Mouse (Mus musculus) gastrocnemius, adult 8-10 months (tissue): Measurements from ENCODE around the gene Zfp740. TPM values are rescaled to one million over a fixed set of nuclear protein-coding genes. Genes with fewer than 3 reads are reported as not detected.
A peak's percentile ranks its signal among the peaks of the same experiment; 100 is the strongest.
"Not testable (repeated sequence)": the region's sequence is repeated elsewhere in the genome, so short reads cannot be mapped to it uniquely, and the experiment has no call there.

ENCODE experiments used
- DNase-seq, 2 experiments: peaks; one replicate each; pipeline ENCODE4 v3.0.0; 2022; ENCODE audit warnings: low spot score in 2 of 2
- total RNA-seq, 4 experiments: library from RNA; stranded (reverse); gene quantifications; 2 replicates each; pipeline ENCODE4 v1.2.4; 2022

The Zfp740 gene
- 10 to 100 TPM; 25.6 to 28.1 (median 26.8) TPM for total RNA-seq

- peak; percentile 91 to 96 for DNase-seq
These were observed at the start of gene Zfp740 for GRCm38 (mm10) chr15:102202971-102203834. TSS of gene Zfp740 (plus strand) at chr15:102203249.

GRCm38 (mm10) chr15:102155006-102155405 is 48.0 kb upstream of the Zfp740 start:
- not testable (repeated sequence) for DNase-seq

DNA sequence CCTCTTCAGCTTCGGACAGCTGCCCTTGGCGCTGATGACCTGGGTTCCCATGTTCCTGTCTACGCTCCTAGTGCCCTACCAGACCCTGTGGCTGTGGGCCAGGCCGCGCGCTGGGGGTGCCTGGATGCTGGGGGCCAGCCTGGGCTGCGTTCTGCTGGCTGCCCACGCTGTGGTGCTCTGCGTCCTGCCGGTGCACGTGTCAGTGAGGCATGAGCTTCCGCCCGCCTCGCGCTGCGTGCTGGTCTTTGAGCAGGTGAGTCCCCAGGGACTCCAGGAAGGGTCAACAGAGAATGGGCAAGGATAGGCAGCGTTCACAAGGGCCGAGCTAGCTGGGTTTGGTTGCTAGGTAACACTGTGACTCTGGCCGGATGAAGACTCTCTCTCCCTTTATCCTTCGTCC is 46.2 kb upstream of the Zfp740 start:
- no peak for DNase-seq

DNA sequence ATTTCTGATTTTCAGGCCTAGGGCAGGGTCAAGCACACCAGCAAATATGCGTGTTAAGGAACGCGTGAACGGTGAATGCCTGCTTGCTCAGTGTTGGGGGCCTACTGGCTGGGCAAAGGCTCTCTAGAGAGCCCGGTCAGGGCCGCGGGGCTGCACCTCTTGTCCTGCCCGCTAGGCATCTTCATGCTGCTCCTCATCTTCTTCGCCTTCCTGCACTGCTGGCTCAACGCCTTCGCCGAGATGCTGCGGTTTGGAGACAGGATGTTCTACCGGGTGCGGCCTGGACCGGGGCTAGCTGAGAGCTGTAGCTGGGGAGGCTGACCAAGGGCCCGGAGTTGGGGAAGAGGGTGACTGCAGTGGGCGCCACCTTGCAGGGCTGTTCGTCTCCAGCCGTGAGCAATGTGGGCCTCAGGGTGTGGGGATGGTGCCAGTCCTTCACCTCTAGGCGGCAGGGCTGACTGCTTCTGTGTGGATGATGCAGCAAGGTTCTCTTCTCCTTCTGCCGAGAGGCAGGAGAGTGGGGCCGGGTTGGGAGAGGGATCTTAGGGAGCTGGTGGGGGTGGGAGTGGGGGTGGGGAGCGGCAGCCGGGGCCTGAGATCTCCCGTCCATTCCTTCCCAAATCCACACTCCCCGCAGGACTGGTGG is 42.5 kb upstream of the Zfp740 start:
- DNase-seq: no peak

DNA sequence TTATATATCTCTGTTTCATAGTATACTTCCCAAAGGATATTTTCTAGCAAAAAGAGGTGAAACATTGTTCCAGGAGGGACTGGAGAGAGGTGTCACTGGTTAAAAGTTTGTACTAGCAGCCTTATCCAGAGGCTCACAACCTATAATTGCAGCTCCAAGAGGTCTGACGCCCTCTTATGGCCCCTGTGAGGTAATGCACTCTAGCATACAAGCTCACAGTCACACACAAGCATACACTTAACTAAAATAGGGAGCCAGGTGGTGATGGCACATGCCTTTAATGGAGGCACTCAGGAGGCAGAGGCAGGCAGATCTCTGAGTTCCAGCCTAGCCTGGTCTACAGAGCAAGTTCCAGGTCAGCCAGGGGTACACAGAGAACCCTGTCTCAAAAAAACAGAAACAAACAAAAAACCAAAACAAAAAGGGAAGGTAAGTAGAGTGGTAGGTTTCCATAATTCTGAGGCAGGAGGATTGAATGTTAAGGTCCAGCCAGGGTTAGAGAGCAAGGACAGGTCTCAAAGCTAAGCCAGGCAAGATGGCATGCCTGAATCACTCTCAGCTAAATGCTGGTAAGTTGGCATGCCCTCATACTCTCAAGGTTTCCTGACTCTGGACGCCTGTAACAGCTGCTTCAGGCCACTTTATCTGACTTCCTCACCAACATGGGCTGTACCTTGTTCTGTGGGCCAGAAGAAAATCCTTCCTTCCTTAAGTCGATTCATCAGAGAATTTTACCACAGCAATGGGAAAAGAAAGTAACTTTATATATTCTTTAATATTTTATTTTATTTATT is 39.0 kb upstream of the Zfp740 start:
- no peak for DNase-seq

GRCm38 (mm10) chr15:102165468-102166100 is 37.5 kb upstream of the Zfp740 start:
- DNase-seq: no peak

GRCm38 (mm10) chr15:102167620-102168021 is 35.4 kb upstream of the Zfp740 start:
- no peak for DNase-seq

DNA sequence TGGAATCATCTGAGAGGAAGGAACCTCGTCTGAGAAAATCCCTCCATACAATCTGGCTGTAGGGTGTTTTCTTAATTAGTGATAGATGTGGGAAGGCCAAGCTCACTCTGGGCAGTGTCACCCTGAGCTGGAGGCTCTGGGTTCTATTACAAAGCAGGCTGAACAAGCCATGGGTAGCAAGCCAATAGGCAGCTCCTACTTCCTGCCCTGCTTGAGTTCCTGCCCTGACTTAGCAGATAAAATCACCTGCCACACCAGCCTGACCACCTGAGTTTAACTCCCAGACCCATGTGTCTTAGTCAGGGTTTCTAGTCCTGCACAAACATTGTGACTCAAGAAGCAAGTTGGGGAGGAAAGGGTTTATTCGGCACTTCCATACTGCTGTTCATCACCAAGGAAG is 34.0 kb upstream of the Zfp740 start:
- DNase-seq: no peak

- DNase-seq: no peak
These were observed 29.5 kb upstream of the Zfp740 start for GRCm38 (mm10) chr15:102173581-102173980.

DNA sequence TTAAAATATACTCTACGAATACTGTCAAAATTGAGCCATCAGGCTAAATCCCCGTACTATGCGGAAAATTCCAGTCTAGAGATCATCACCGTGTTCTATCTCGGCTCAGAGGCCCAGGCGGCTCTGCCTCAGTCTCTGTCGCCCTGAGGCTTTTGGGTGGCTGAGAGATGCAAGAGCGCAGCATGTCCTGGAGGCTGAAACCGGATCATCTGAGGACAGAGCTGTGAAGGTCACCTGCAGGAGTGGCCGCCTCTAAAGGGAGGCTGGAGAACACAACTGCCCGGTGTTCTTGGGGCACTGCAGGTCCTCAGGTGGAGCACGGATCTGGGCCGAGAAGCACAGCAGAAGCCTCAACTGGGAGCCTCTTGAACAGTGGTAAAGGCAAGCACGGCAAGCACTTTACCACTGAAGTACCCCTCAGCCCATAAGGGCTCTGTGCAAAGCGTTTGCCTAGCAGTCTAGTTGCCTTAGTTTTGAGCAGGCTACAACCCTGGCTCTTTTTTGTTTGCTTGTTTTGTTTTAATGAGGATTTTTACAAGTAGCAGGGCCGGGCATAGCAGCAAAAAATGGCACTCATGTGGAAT is 27.2 kb upstream of the Zfp740 start:
- no peak for DNase-seq

DNA sequence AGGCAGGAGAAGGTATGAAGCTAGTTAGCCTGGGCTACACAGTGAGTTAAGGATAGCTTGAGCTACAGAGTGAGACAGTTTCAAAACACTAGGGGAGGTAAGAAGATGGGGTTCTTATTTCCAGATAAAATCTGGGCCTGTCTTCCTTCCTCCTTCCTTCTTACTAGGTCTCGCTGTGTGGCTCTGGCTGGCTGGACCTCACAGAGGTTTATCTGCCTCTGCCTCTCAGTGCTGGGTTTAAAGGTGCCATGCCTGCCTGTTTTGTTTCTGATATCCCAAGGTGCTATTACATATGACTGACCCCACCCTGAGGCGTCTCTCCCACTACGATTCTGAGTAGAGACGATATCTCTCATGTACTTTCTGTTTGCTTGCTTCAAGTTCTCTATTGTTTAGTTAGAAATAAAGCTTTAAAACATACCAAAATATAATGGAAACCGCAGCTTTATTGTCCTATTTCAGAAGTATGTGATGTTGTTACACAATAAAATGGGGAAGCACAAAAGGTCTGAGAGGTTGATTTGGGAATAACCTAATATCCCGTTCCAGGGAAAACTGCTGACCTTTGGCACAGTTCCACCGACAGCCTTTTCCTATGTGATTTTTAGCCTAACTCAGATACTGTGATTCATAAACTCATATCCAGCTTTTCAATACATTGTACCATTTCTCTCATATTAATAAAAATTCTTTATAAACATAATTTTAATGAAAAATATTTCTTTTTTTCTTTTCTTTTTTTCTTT is 26.3 kb upstream of the Zfp740 start:
- DNase-seq: no peak

GRCm38 (mm10) chr15:102177417-102177816 is 25.6 kb upstream of the Zfp740 start:
- no peak for DNase-seq

DNA sequence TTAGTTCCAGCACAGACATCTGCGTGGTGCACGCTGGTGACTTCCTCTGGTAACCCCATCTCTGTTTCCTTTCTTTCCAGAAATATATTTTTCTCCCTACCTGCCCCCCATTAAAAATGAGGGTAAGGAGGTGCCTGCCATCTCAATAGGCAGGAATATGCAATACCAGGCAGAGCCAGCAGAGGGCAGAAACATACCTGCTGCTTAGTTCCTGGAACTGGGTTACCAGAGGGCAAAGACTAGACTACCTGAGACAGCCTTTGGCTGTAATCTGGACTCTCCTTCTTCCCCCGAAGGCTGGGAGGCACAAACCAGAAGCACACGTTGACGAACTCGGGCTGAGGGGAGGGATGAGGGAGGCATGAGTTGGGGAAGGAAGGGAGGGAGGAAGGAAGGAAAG is 24.8 kb upstream of the Zfp740 start:
- peak; percentile 59 to 65 for DNase-seq

DNA sequence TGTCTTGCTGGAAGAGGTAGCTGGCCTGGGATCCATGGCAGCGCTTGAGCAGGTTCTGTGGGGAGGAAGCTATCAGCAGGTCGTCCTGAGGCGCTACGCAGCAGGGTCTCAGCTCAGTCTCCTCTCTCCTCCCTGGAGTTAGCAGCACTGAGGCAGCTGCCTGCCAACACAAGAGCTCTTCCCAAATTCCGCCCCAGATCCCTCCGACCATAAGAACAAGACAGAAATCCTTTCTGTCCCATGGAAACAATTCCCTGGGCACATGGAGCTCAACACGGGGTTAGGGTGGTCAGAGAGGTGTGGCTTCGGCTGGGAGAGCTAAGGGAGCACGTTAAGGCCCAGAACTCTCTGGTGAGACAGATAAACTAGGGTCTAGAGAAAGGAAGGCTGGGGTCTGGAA is 23.9 kb upstream of the Zfp740 start:
- DNase-seq: no peak

DNA sequence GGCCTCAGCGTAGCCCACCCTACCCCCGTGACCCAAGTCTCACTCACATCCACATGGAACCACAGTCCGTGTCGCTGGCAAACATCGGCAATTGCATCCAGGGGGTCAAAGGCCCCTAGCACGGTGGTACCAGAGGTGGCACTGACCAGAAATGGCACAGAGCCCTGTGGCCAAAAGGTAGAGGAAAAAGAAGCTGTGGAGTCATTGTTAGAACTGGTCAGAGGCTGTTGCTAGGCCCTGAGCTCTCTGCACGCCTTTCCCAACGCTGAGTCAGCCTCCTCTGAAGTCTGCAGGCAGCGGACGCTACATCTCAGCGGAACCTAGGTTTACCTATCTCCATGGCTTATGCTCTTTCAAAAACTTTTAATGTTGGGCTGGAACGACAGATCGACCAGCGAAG is 23.1 kb upstream of the Zfp740 start:
- no peak for DNase-seq

- DNase-seq: no peak
These were observed 20.0 kb upstream of the Zfp740 start for GRCm38 (mm10) chr15:102183076-102183475.

GRCm38 (mm10) chr15:102186239-102186638 is 16.8 kb upstream of the Zfp740 start:
- DNase-seq: no peak

- DNase-seq: no peak
These were observed 15.0 kb upstream of the Zfp740 start for GRCm38 (mm10) chr15:102188096-102188495.

- DNase-seq: no peak
These were observed 14.2 kb upstream of the Zfp740 start for GRCm38 (mm10) chr15:102188883-102189282.

DNA sequence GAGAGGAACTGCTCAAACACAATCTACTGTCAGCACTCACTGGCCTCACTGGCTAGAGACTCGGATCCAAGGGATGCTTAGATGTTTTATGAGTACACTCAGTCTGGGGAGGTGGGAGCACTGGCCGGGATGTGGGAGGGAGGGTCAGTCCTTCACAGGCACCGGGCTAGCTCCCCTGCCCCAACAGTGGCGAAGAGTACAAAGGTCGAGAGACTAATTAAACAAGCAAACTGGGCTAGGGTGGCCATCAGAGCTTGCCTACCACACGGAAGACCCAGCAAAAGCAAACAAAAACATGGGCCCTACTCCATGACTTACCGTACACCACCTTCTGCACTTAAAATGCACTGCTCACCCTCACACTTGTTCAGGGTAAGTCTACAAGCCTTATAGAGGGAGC is 11.3 kb upstream of the Zfp740 start:
- DNase-seq: no peak
